Mouse (Mus musculus) kidney, embryonic 14.5 days (tissue): Measurements from ENCODE around the gene Vps25. TPM values are rescaled to one million over a fixed set of nuclear protein-coding genes. Genes with fewer than 3 reads are reported as not detected.

Source experiments
- ATAC-seq: fragments of 200-750 bp; cut with Nextera tagmentation; 2 replicates; pipeline ENCODE4 v1.8.0; 2017; ENCODE audit warnings: moderate number of reproducible peaks, mild to moderate bottlenecking, moderate TSS enrichment, moderate library complexity; ENCODE audit not compliant: low FRiP score, low TSS enrichment
- H3K27ac ChIP-seq: fragments of 300-500 bp; sonication (generic); 2 replicates; pipeline ENCODE4 v1.5.1; 2014; ENCODE audit warnings: low read depth, mild to moderate bottlenecking, low read length, moderate library complexity, mixed read lengths
- H3K27me3 ChIP-seq: fragments of 300-500 bp; sonication (generic); 2 replicates; pipeline ENCODE4 v1.6.1; 2014; ENCODE audit warnings: mild to moderate bottlenecking, low read length; ENCODE audit not compliant: control insufficient read depth, insufficient read depth
- H3K36me3 ChIP-seq: fragments of 300-500 bp; sonication (generic); 2 replicates; pipeline ENCODE4 v1.6.1; 2014; ENCODE audit warnings: low read length, mixed read lengths; ENCODE audit not compliant: control insufficient read depth, insufficient read depth
- H3K4me1 ChIP-seq: fragments of 300-500 bp; sonication (generic); 2 replicates; pipeline ENCODE4 v1.6.1; 2014; ENCODE audit warnings: low read length, mixed read lengths; ENCODE audit not compliant: control insufficient read depth, insufficient read depth
- H3K4me2 ChIP-seq: fragments of 300-500 bp; sonication (generic); replicated peaks from 2 replicates; pipeline ENCODE4 v1.6.1; 2014; ENCODE audit warnings: low read depth, mild to moderate bottlenecking, low read length
- H3K4me3 ChIP-seq: fragments of 300-500 bp; sonication (generic); 2 replicates; pipeline ENCODE4 v1.5.1; 2014; ENCODE audit warnings: mild to moderate bottlenecking, low read length
- H3K9ac ChIP-seq: fragments of 300-500 bp; sonication (generic); 2 replicates; pipeline ENCODE4 v1.6.1; 2014; ENCODE audit warnings: low read depth, mild to moderate bottlenecking, low read length, moderate library complexity
- H3K9me3 ChIP-seq: fragments of 300-500 bp; sonication (generic); 2 replicates; pipeline ENCODE4 v1.6.1; 2016; ENCODE audit warnings: low read length; ENCODE audit not compliant: control insufficient read depth
- WGBS: fragments of 180-500 bp; shearing (Covaris S2); extraction: QIAGEN DNeasy Blood & Tissue Kit; methylation state at CpG from one replicate; pipeline ENCODE4 v1.1.7; 2014; 5-methylcytosine and 5-hydroxymethylcytosine counted together
- polyA plus RNA-seq: library from polyadenylated mRNA; unstranded; fragments of >200 nt; fragmentation: Nextera tagmentation; extraction: Ambion mirVana; gene quantifications from 2 replicates; pipeline ENCODE4 v1.2.1, GENCODE M21; 2014

The Vps25 gene
- polyA plus RNA-seq, 1 experiment from 2014 or later: 154 TPM

DNA sequence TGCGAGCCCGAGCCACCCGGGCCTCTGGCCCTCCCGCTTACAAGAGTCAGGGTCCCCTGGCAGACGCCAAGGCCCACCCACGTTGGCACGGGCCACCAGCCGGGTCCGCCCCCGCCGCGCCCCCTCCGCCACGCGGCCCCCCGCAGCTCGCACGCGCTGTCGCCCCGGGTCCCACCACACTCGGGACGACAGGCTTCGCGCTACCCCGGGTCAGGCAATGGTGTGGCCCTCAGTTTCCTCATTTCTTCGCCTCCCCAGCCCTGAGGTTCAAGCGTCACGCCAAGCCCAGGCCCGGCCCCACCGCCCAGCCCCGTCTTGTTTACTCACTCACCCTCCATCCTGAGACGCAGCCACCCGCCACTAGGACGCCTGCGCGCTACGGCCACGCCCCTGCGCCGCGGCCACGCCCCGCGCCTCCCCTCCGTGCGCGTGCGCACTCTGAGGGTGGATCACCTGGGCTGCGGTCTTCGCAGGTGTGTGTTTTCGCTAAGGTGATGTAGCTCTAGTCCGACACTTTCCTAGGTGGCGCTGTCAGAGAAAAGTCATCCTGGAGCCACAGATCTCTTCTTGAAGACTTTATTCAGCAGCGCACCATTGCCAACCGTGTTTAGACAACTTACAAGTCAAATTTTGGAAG is 27.3 kb upstream of the Vps25 start, which contains the start of gene Ezh1:
TSS of gene Ezh1 (minus strand) at position 399 of the 637 bp plus-strand sequence.
- H3K36me3 ChIP-seq: no peaks in the 10 kb centered on the region
- H3K4me2 ChIP-seq: peak within 1 kb of the TSS; percentile 84
- ATAC-seq: peak; percentile 88
- H3K4me3 ChIP-seq: peak within 1 kb of the TSS; percentile 86
- no peaks in the 10 kb centered on the region for H3K27me3 ChIP-seq
- no peaks in the 10 kb centered on the region for H3K9me3 ChIP-seq
- peak within 1 kb of the TSS; percentile 82 for H3K9ac ChIP-seq
- H3K27ac ChIP-seq: peak within 1 kb of the TSS; percentile 86
- H3K4me1 ChIP-seq: peaks cover 28% of the 10 kb centered on the region
- WGBS: under 1% methylated on average over 54 of the region's 56 CpGs

DNA sequence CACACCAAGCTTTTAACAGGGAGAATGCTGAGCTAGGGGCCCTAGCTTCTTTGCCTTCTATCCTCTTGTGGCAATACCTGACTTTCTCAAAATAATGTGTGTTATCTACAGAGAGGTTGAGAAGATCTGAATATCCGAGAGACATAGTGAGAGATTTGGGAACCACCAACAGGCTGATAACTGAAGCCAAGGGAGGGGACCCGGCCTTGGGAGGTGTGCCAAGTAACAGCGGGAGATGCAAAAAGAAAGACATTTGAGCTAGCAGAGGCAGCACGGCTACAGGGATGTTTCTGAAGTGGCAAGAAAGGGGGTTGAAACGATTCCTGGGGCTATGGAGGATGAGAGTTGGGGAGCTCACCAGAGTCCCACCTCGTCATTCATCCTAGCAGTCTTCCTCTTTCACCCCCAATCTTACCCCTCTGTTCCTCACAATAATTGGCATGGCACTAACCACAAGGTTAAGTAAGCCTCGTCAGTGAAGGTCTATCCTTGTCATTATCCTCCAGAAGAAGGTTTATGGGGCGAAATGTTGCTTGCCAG is 24.1 kb upstream of the Vps25 start:
- peak overlapping the region; percentile 95 for H3K27ac ChIP-seq
- H3K4me3 ChIP-seq: no peak overlapping the region
- peaks cover 45% of the 10 kb centered on the region for H3K4me1 ChIP-seq
- no peaks in the 10 kb centered on the region for H3K27me3 ChIP-seq
- no peaks in the 10 kb centered on the region for H3K36me3 ChIP-seq
- WGBS: 30% methylated on average over 8 of the region's 8 CpGs
- H3K9me3 ChIP-seq: no peaks in the 10 kb centered on the region
- ATAC-seq: no peak
- H3K9ac ChIP-seq: peak overlapping the region; percentile 18; the same call in 1 of the 2 replicates
- no peak overlapping the region; the same call in 1 of the 2 replicates for H3K4me2 ChIP-seq

DNA sequence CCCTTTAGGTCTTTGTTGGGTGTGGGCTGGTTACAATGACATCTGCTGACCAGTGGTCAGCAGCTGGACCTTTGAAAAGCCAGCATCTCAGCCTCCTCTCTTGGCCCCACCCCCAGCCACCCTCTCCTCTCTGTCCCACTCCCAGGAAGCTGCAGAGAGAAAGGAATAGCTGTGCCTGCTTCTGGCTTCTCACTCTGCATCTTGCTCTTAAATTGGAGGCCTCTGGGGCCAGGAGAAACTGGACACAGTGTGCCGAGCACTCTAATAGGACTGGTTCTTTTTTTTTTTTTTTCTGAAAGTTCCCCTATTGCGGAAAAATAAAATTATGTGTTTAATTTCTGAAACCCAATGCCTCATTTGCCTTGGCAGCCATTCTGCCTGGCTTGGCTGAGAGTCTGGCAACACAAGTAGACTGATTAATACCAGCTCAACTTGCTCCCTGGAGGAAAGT is 23.4 kb upstream of the Vps25 start:
- Histone ChIP-seq H3K27me3 (no peaks in the 10 kb centered on the region), H3K4me1 (peaks cover 41% of the 10 kb centered on the region), H3K9ac (no peak overlapping the region; the same call in 1 of the 2 replicates), H3K4me3 (no peak overlapping the region), H3K9me3 (no peaks in the 10 kb centered on the region), H3K4me2 (no peak overlapping the region; the same call in 1 of the 2 replicates), H3K36me3 (no peaks in the 10 kb centered on the region), H3K27ac (peak overlapping the region; percentile 95)
- 30% methylated on average over 2 of the region's 2 CpGs for WGBS
- ATAC-seq: no peak

DNA sequence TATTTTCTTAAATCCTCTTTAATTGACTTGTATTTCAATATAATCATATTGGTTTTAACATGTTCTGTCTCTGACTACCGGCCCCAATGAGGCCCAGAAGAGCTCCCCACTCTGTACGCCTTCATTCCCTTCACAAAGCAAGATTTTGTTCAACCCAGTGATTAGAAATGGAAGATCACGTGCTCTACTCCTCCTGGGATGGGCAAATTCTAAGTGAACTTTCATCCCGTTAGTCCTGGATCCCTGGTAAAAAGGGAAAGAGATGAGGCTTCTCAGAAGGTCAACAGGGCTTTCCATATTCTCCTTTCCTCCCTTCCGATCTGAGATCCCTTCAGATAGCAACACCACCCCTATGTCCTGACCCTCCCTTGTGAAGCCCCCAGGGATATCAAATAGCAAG is 23.0 kb upstream of the Vps25 start:
- Histone ChIP-seq H3K9ac (peak overlapping the region; percentile 3; the same call in 1 of the 2 replicates), H3K27me3 (no peaks in the 10 kb centered on the region), H3K36me3 (no peaks in the 10 kb centered on the region), H3K4me2 (peak overlapping the region; percentile 48), H3K4me3 (peak overlapping the region; percentile 20; the same call in 1 of the 2 replicates), H3K9me3 (no peaks in the 10 kb centered on the region), H3K27ac (peak overlapping the region; percentile 95), H3K4me1 (peaks cover 40% of the 10 kb centered on the region)
- ATAC-seq: no peak
- 14% methylated on average over 5 of the region's 5 CpGs for WGBS

DNA sequence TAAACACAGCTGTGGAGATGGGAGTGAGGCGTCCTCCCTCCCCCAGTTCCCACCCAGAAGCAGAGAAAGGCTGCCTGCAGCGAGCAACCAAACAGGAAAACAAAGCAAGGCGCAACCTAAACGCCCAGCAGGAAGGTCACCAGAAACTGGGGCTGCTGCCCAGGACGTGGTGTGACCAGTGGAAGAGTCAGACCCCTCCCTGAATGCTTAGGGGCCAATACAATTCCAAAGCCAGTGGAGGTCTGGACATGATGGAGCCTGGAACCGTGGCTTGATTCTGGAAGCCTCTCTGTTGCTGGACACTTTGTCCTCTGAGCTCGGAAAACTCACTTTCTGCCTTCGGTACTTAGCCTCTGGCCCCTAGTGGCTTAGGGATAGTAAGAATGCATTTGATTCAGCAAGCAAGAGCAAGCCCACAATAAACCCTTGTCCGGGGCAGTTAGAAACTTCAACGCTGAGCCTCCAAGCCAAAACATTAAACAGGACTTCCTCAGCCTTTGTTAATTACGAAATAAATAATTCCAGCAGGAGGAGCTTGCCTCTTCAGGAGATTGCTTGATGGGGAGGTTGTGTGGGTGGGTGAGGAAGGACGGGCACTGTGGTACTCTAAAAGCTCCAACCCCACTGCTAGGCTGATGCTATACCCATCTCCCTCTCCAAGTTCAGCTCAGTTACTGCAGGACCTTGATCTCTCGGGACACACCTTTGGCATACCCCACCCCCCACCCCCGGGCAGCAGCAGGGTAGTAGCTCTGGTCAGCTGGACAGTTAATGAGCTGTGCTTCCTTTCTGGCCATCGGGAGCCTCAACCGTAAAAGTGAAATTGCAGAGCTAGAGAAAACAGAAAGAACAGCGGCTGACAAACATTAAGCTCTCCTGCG is 22.3 kb upstream of the Vps25 start:
- Histone ChIP-seq H3K4me3 (peak overlapping the region; percentile 20), H3K9me3 (no peaks in the 10 kb centered on the region), H3K27me3 (no peaks in the 10 kb centered on the region), H3K36me3 (no peaks in the 10 kb centered on the region), H3K4me2 (peak overlapping the region; percentile 48), H3K4me1 (peaks cover 40% of the 10 kb centered on the region), H3K27ac (peak overlapping the region; percentile 95), H3K9ac (peak overlapping the region; percentile 3; the same call in 1 of the 2 replicates)
- 2% methylated on average over 18 of the region's 18 CpGs for WGBS
- peak; percentile 82 for ATAC-seq

DNA sequence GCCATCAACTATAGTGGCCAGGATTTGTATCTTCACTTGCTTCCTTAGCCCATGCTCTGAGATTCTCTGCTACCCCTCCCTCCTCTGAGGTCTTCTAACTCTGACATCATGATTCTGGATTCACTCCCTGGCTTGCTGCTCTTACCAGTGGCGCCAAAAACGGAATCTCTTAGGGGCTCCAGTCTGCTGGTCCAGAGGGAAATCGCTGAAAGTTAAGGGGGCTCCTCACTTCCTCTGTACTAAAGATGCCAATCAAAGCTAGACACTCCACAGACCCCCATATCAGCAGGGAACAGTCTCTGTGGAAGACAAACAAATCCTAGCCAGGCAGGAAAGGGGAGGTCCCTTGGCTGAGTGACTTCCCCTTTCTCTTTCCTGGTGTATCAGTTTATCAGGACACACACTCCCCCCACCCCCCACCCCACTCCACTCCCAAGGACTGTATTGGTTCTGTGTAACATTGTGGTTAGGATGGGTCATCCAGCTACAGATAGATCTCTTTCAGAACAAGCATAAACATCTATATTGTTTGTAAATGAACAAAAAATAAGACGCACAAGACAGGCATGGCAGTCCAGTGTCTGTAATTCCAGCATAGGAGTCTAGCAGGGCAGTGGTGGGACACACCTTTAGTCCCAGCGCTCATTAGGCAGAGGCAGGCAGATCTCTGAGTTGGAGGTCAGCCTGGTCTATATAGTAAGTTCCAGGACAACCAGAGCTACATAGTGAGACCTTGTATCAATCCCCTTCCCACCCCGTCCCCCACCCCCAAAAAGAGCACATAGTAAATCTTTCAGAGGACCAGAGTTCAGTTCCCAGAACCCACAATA is 21.3 kb upstream of the Vps25 start:
- peak; percentile 77 for ATAC-seq
- peak overlapping the region; percentile 95 for H3K27ac ChIP-seq
- H3K4me2 ChIP-seq: peak overlapping the region; percentile 48
- H3K4me3 ChIP-seq: peak overlapping the region; percentile 20
- 48% methylated on average over 6 of the region's 6 CpGs for WGBS
- no peaks in the 10 kb centered on the region for H3K9me3 ChIP-seq
- no peaks in the 10 kb centered on the region for H3K36me3 ChIP-seq
- peak overlapping the region; percentile 3 for H3K9ac ChIP-seq
- H3K27me3 ChIP-seq: no peaks in the 10 kb centered on the region
- H3K4me1 ChIP-seq: peaks cover 40% of the 10 kb centered on the region

DNA sequence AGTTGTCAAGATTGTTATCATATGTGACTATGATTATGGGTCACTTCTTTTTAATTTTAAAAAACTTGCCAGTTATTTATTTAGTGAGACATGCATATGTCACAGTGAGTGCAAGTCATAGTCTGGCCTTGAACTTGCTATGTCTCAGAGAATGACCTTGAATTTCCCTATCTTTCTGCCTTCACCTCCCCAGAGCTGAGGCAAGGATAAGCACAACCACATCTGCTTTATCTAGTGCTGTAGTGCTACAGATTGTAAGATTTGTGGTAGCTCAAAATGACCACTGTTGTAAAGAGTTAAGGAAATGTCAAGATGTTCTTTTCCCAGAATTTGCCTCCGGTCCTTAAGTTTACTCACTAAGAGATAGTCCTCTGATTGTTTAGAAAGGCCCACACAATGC is 20.3 kb upstream of the Vps25 start:
- Histone ChIP-seq H3K27me3 (no peaks in the 10 kb centered on the region), H3K9me3 (no peaks in the 10 kb centered on the region), H3K4me1 (peaks cover 43% of the 10 kb centered on the region), H3K27ac (peak overlapping the region; percentile 0; the same call in 1 of the 2 replicates), H3K36me3 (no peaks in the 10 kb centered on the region), H3K9ac (no peak overlapping the region), H3K4me3 (no peak overlapping the region), H3K4me2 (no peak overlapping the region)
- 64% methylated on average over 1 of the region's 1 CpGs for WGBS
- no peak for ATAC-seq

DNA sequence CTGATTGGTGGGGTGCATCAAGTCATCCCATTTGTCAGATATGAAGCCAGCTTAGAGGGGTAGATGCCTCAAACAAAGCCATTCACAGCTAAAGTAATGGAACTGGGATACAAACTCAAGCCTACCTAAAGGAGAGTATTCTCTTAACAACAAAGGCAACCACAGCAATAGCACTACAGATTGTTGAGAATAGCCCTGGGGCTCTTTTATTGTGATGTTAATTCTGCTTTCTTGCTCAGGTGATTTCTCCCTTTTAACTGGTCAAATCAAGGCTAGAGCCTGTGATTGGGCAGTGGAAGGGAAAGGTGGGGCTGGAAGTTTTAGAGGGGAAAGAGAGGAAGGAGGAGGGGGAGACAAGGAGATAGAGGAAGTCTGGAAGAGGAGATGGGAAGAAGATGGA is 19.4 kb upstream of the Vps25 start:
- Histone ChIP-seq H3K27me3 (no peaks in the 10 kb centered on the region), H3K9ac (no peak overlapping the region), H3K4me1 (peaks cover 42% of the 10 kb centered on the region), H3K9me3 (no peaks in the 10 kb centered on the region), H3K4me3 (no peak overlapping the region), H3K36me3 (no peaks in the 10 kb centered on the region), H3K27ac (no peak overlapping the region), H3K4me2 (no peak overlapping the region)
- no peak for ATAC-seq
